Mouse (Mus musculus) liver, embryonic 16.5 days (tissue): ENCODE data around the gene Plppr5. TPM values are rescaled to one million over a fixed set of nuclear protein-coding genes. Genes with fewer than 3 reads are reported as not detected.

Source experiments
- ATAC-seq: fragments of 200-750 bp; cut with Nextera tagmentation; 2 replicates; pipeline ENCODE4 v1.8.0; 2017; ENCODE audit warnings: low read depth, mild to moderate bottlenecking, moderate number of reproducible peaks, moderate library complexity
- H3K27ac ChIP-seq: fragments of 300-500 bp; sonication (generic); 2 replicates; pipeline ENCODE4 v1.5.1; 2014; ENCODE audit warnings: mild to moderate bottlenecking, low read length
- H3K27me3 ChIP-seq: fragments of 300-500 bp; sonication (generic); 2 replicates; pipeline ENCODE4 v1.6.1; 2014; ENCODE audit warnings: low read depth, low read length, mixed read lengths; ENCODE audit not compliant: control insufficient read depth, insufficient read depth
- H3K36me3 ChIP-seq: fragments of 300-500 bp; sonication (generic); 2 replicates; pipeline ENCODE4 v1.6.1; 2014; ENCODE audit warnings: mild to moderate bottlenecking; ENCODE audit not compliant: control insufficient read depth, insufficient read depth
- H3K4me1 ChIP-seq: fragments of 300-500 bp; sonication (generic); 2 replicates; pipeline ENCODE4 v1.6.1; 2014; ENCODE audit warnings: low read depth, low read length, mixed read lengths; ENCODE audit not compliant: control insufficient read depth
- H3K4me2 ChIP-seq: fragments of 300-500 bp; sonication (generic); 2 replicates; pipeline ENCODE4 v1.6.1; 2014; ENCODE audit warnings: low read depth, low read length, mixed read lengths
- H3K4me3 ChIP-seq: fragments of 300-500 bp; sonication (generic); 2 replicates; pipeline ENCODE4 v1.5.1; 2014; ENCODE audit warnings: low read depth, mild to moderate bottlenecking, low read length
- H3K9ac ChIP-seq: fragments of 300-500 bp; sonication (generic); 2 replicates; pipeline ENCODE4 v1.6.1; 2014; ENCODE audit warnings: low read depth, low read length
- H3K9me3 ChIP-seq: fragments of 300-500 bp; sonication (generic); replicated peaks from 2 replicates; pipeline ENCODE4 v1.6.1; 2016; ENCODE audit warnings: low read length; ENCODE audit not compliant: control insufficient read depth
- WGBS: fragments of 180-500 bp; shearing (Covaris S2); extraction: QIAGEN DNeasy Blood & Tissue Kit; methylation state at CpG from one replicate; pipeline ENCODE4 v1.1.7; 2014; ENCODE audit not compliant: insufficient replicate concordance; 5-methylcytosine and 5-hydroxymethylcytosine counted together
- polyA plus RNA-seq: library from polyadenylated mRNA; unstranded; fragments of >200 nt; fragmentation: Nextera tagmentation; extraction: Ambion mirVana; gene quantifications from 2 replicates; pipeline ENCODE4 v1.2.1, GENCODE M21; 2015

Gene Plppr5
- polyA plus RNA-seq, 1 experiment from 2014 or later = 0.07 TPM

DNA sequence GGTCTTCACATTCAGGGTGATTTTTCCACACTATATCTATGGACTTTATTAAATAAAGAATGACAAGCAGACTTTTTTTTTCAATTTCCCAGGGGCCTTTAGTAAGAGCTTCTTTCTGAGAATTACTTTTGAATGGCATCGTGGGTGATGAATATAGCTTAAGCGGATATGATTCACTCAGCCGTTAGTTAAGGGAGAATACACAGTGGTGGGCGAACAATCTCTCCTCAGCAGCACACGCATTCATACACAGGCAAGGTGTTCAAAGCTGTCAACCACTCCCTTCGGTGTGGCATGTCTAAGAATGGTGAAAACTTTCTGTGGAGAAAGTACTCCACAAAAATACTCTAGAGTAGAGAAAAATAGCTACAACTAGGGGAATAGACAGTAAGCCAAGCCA lies 104.6 kb downstream of the Plppr5 start:
- H3K27ac ChIP-seq = no peak overlapping the region
- H3K36me3 ChIP-seq = no peaks in the 10 kb centered on the region
- no peak overlapping the region for H3K9ac ChIP-seq
- no peak for ATAC-seq
- no peaks in the 10 kb centered on the region for H3K4me1 ChIP-seq
- no peak overlapping the region for H3K4me3 ChIP-seq
- H3K4me2 ChIP-seq = no peak overlapping the region
- 72% methylated on average over 6 of the region's 6 CpGs for WGBS
- no peaks in the 10 kb centered on the region for H3K9me3 ChIP-seq
- no peaks in the 10 kb centered on the region for H3K27me3 ChIP-seq

DNA sequence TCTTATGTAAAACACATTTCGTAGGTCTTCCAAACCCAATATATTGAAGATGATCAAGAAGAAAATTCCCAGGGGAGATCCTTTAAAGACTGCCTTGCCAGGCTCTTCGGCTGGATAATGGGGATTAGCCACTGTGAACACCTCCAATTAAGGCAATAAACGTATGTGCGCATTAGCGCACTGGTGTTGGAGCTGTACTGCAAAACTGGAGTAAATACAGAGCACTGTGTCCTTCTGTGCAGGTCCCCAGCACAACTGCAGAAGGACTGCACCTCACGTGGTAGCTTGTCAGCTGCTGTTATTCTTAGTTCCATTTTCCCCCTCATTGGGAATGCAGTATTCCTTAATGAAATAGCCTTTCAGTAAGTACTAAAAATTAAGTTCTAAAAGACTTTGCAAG lies 110.0 kb downstream of the Plppr5 start:
- no peaks in the 10 kb centered on the region for H3K4me1 ChIP-seq

GRCm38 (mm10) chr3:117686036-117686435 lies 111.4 kb downstream of the Plppr5 start:
- no peak overlapping the region for H3K4me3 ChIP-seq
- WGBS = 64% methylated on average over 3 of the region's 3 CpGs
- ATAC-seq = no peak
- no peak overlapping the region for H3K9ac ChIP-seq
- H3K36me3 ChIP-seq = no peaks in the 10 kb centered on the region
- H3K27me3 ChIP-seq = no peaks in the 10 kb centered on the region
- no peak overlapping the region for H3K27ac ChIP-seq
- no peaks in the 10 kb centered on the region for H3K4me1 ChIP-seq
- no peak overlapping the region for H3K4me2 ChIP-seq
- H3K9me3 ChIP-seq = no peaks in the 10 kb centered on the region

More for the DNA sequence above, 110.0 kb downstream of the Plppr5 start:
- WGBS = 64% methylated on average over 6 of the region's 6 CpGs
- Histone ChIP-seq H3K27me3 (no peaks in the 10 kb centered on the region), H3K27ac (no peak overlapping the region), H3K9ac (no peak overlapping the region), H3K9me3 (no peaks in the 10 kb centered on the region), H3K36me3 (no peaks in the 10 kb centered on the region), H3K4me2 (no peak overlapping the region), H3K4me3 (no peak overlapping the region)
- ATAC-seq = no peak

DNA sequence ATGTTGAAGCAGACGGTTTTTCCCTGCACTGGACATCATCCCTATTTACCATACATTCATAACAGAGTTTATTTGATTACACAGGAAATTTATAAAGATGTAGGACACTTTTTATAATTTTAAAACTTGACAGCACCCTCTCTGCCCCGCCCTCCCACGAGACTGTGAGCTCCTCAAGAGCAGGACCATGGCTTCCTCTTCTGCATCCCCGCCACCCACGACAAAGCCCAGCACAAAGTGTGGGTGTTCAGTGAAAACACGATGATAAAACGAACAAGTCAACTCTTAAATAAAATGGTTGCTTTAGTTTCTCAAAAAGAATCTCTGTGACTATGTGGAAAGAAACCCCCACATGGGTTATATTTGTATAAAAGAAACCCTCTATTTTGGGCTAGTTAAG lies 112.0 kb downstream of the Plppr5 start:
- ATAC-seq = no peak
- WGBS = 60% methylated on average over 7 of the region's 7 CpGs
- Histone ChIP-seq H3K9me3 (no peaks in the 10 kb centered on the region), H3K4me1 (no peaks in the 10 kb centered on the region), H3K36me3 (no peaks in the 10 kb centered on the region), H3K27ac (no peak overlapping the region), H3K9ac (no peak overlapping the region), H3K4me2 (no peak overlapping the region), H3K4me3 (no peak overlapping the region), H3K27me3 (no peaks in the 10 kb centered on the region)

- no peak overlapping the region for H3K9ac ChIP-seq
- no peaks in the 10 kb centered on the region for H3K36me3 ChIP-seq
- WGBS = 32% methylated on average over 1 of the region's 1 CpGs
- H3K4me3 ChIP-seq = no peak overlapping the region
- no peaks in the 10 kb centered on the region for H3K4me1 ChIP-seq
- no peak for ATAC-seq
- no peaks in the 10 kb centered on the region for H3K27me3 ChIP-seq
- H3K4me2 ChIP-seq = no peak overlapping the region
- H3K27ac ChIP-seq = no peak overlapping the region
- H3K9me3 ChIP-seq = no peaks in the 10 kb centered on the region
Observed at GRCm38 (mm10) chr3:117694736-117695135, 120.1 kb downstream of the Plppr5 start.

- H3K27me3 ChIP-seq = no peaks in the 10 kb centered on the region
- no peak overlapping the region for H3K4me3 ChIP-seq
- H3K9me3 ChIP-seq = no peaks in the 10 kb centered on the region
- no peak for ATAC-seq
- no peak overlapping the region for H3K9ac ChIP-seq
- no peak overlapping the region for H3K27ac ChIP-seq
- WGBS = 73% methylated on average over 5 of the region's 5 CpGs
- H3K4me2 ChIP-seq = no peak overlapping the region
- no peaks in the 10 kb centered on the region for H3K4me1 ChIP-seq
- H3K36me3 ChIP-seq = no peaks in the 10 kb centered on the region
Observed at GRCm38 (mm10) chr3:117696350-117696749, 121.7 kb downstream of the Plppr5 start.

DNA sequence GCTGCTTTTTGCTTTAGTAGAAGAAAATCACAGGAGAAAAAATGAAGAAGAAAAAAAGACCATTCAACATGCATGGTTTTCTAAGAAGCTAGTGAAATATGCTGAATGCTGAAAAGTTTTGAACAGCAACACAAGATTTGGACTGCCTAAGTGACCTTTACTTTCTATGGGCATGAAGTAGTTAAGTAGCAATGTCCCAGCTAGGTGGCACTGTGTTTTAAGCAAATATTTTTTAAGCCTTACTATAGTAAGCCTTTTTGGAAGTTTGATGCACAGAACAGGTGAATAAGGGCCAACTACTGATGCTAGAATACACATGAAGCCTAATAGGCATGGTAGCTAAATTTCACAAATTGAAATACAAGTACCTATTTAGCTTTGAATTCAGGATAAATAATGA lies 134.2 kb downstream of the Plppr5 start:
- Histone ChIP-seq H3K9ac (no peak overlapping the region), H3K4me2 (no peak overlapping the region), H3K9me3 (no peaks in the 10 kb centered on the region), H3K4me1 (no peaks in the 10 kb centered on the region), H3K27me3 (no peaks in the 10 kb centered on the region), H3K27ac (no peak overlapping the region), H3K4me3 (no peak overlapping the region), H3K36me3 (no peaks in the 10 kb centered on the region)
- ATAC-seq = no peak

- H3K9me3 ChIP-seq = no peaks in the 10 kb centered on the region
- no peaks in the 10 kb centered on the region for H3K4me1 ChIP-seq
- H3K4me2 ChIP-seq = no peak overlapping the region
- no peaks in the 10 kb centered on the region for H3K36me3 ChIP-seq
- 57% methylated on average over 3 of the region's 3 CpGs for WGBS
- no peak for ATAC-seq
- H3K4me3 ChIP-seq = no peak overlapping the region
- no peak overlapping the region for H3K9ac ChIP-seq
- no peak overlapping the region for H3K27ac ChIP-seq
- no peaks in the 10 kb centered on the region for H3K27me3 ChIP-seq
Observed at GRCm38 (mm10) chr3:117716534-117717280, 142.1 kb downstream of the Plppr5 start.

- H3K36me3 ChIP-seq = no peaks in the 10 kb centered on the region
- no peaks in the 10 kb centered on the region for H3K4me1 ChIP-seq
- H3K9me3 ChIP-seq = no peaks in the 10 kb centered on the region
- H3K27ac ChIP-seq = no peak overlapping the region
- no peaks in the 10 kb centered on the region for H3K27me3 ChIP-seq
- no peak overlapping the region for H3K9ac ChIP-seq
- no peak overlapping the region for H3K4me2 ChIP-seq
- ATAC-seq = no peak
- H3K4me3 ChIP-seq = no peak overlapping the region
Observed at GRCm38 (mm10) chr3:117723390-117723789, 148.8 kb downstream of the Plppr5 start.
